21 mouse cellular contexts compared by ENCODE assay signal in the genomic region with DNA sequence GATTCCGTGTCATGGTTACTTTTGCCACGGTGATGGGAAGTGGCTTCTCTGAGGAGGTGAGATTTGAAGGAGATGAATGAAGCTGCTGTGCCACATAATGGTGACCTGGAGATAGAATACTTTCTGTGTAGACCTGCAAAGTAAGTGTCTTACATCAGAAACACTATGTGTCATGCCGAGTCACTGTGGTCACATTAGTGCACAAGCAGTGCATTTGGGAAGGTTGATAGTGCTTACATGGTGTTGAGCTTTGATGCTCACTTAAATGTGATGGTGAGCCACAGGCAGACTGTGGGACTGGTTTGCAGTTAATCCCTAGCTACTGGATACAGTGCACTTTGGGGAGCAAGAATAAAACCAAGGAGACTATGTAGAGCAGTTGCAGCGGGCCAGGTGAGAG. TPM values are rescaled to one million over a fixed set of nuclear protein-coding genes. Genes with fewer than 3 reads are reported as not detected.
"Had no signal": no experiment of that assay in that cellular context is flagged by ENCODE, and none has a peak within 500 bp of the region (broad histone marks: within the 10 kb centered on the region; RNA-seq: fewer than 3 reads in every experiment).

No protein-coding gene starts in this region.

- H3K27ac ChIP-seq: liver, embryonic 15.5 days; lung, embryonic 15.5 days; macrophage; midbrain, embryonic 10.5 days; midbrain, embryonic 12.5 days; neural tube, embryonic 12.5 days had no signal

- ATAC-seq: liver, postnatal 0 days; lung, postnatal 0 days; midbrain, embryonic 16.5 days had no signal

- DNase-seq: liver, postnatal 0 days; lung, adult 2 months; lung, postnatal 14 days; lung, postnatal 36 days; midbrain, embryonic 14.5 days; right cerebral cortex, postnatal 14 days; thymus, adult 18-20 months; thymus, postnatal 25 days; thymus, postnatal 4 days had no signal

- H3K9ac ChIP-seq: liver, embryonic 15.5 days; liver, postnatal 0 days; lung, embryonic 15.5 days; midbrain, embryonic 12.5 days; neural tube, embryonic 12.5 days had no signal

- H3K9me3 ChIP-seq: liver, embryonic 15.5 days; lung, embryonic 15.5 days; midbrain, embryonic 10.5 days; midbrain, embryonic 12.5 days; neural tube, embryonic 12.5 days had no signal

- H3K4me1 ChIP-seq: liver, embryonic 15.5 days; lung, embryonic 15.5 days; midbrain, embryonic 10.5 days; midbrain, embryonic 12.5 days; neural tube, embryonic 12.5 days had no signal

- H3K27me3 ChIP-seq: liver, embryonic 15.5 days; lung, embryonic 15.5 days; midbrain, embryonic 12.5 days; neural tube, embryonic 12.5 days had no signal

- H3K4me2 ChIP-seq: liver, embryonic 15.5 days; lung, embryonic 15.5 days; midbrain, embryonic 12.5 days; neural tube, embryonic 12.5 days had no signal

- H3K4me3 ChIP-seq: liver, embryonic 15.5 days; lung, embryonic 15.5 days; midbrain, embryonic 10.5 days; midbrain, embryonic 12.5 days; neural tube, embryonic 12.5 days had no signal

RNA-seq across cellular contexts. Expression of a gene that starts 52.1 kb away (rescaled TPM):
- total RNA-seq: megakaryocyte, adult 5-6 weeks; megakaryocyte-erythroid progenitor cell, adult 5-6 weeks; monocyte, adult 5-6 weeks; neutrophil, adult 5-6 weeks had no signal
- polyA plus RNA-seq: macrophage; midbrain, embryonic 10.5 days; midbrain, embryonic 12.5 days; neural tube, embryonic 12.5 days had no signal
